Mouse (Mus musculus) urinary bladder, postnatal 36 days (tissue): ENCODE results near the gene Ablim1.
A peak's percentile ranks its signal among the peaks of the same experiment; 100 is the strongest.

Experiments used
- DNase-seq, 2 experiments: peaks; one replicate each; pipeline ENCODE4 v3.0.0; 2022; ENCODE audit warnings: low spot score in 2 of 2, mixed read lengths in 1 of 2

Gene Ablim1

GRCm38 (mm10) chr19:57222657-57223056 is 92.1 kb downstream of the Ablim1 start:
- no peak for DNase-seq

GRCm38 (mm10) chr19:57221684-57222235 is 93.0 kb downstream of the Ablim1 start:
- no peak for DNase-seq

- no peak for DNase-seq
These were observed 95.0 kb downstream of the Ablim1 start for GRCm38 (mm10) chr19:57219758-57220157.

- no peak for DNase-seq
These were observed 97.6 kb downstream of the Ablim1 start for GRCm38 (mm10) chr19:57217161-57217560.

GRCm38 (mm10) chr19:57215527-57215926 is 99.2 kb downstream of the Ablim1 start:
- no peak for DNase-seq

DNA sequence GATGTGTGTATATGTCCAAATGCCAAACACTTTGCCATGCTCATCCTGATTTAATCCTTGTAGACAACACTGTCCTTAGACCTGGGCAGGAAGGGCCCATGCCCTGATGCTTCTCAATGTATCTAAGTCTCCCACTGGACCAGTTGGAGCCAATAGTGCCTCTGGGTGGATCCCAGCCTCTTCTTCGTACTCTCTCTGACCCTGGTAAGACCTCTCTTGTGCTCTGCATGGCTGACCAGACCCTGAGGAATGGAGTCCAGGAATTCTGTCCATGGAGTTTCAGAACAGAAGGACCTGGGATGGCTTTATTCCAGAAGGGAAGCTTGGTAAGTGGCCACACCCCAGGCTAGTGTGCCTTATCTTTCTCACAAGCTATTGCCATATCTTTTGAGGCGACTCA is 102.3 kb downstream of the Ablim1 start:
- DNase-seq, result no peak

GRCm38 (mm10) chr19:57211444-57212111 is 103.1 kb downstream of the Ablim1 start:
- peak in 1 of 2 experiments; percentile 11 for DNase-seq

GRCm38 (mm10) chr19:57210924-57211323 is 103.8 kb downstream of the Ablim1 start:
- no peak for DNase-seq

- peak in 1 of 2 experiments; percentile 61 for DNase-seq
These were observed 110.6 kb downstream of the Ablim1 start for GRCm38 (mm10) chr19:57204101-57204500.

DNA sequence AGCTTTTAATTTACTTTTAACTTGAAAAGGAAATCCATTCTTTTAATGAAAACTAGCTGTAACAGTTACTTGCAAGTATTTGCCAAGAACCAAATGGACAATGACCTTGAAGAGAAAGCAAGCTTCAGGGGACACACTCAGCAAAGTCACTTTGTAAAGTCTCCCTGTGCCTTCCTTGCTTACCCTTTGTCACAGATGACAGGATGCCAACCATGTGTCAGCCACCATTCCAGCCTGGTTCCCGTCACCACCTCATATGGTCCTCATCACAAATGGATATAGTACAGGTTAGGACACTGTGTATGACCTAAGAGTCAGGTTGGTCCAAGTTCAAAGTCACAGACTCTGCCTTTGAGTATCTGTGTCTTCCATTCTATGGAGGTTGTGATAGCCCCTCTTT is 112.2 kb downstream of the Ablim1 start:
- DNase-seq, result no peak

- no peak for DNase-seq
These were observed 113.6 kb downstream of the Ablim1 start for GRCm38 (mm10) chr19:57201090-57201483.

DNA sequence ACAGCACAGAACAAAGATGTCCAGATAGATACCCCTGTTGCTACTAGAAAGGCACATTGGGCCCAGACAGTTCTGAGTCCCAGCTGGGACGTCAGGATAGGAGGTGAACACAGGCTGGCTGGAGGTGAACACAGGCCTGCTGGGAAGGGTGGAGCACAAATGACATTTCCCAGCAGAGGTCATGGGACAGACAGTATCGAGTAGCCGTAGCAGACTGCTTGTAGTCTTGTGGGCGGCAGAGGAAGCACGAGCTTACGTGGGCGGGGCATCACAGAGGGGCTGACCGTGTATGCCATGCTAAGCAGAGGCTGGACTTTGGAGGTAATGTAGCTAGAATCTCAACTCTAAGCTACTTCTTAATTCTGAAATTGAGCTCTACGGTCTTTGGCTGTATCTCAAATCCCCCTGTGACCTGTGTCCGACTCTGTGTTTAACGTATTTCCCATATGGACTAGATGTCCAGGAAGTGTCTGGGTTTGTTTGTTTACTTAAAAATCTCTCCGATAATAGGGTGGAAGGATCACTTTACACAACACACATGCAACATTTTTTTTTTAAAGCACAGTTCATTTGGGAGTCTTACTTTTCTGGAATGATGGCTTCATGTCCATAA is 114.1 kb downstream of the Ablim1 start:
- no peak for DNase-seq

- no peak for DNase-seq
These were observed 115.4 kb downstream of the Ablim1 start for GRCm38 (mm10) chr19:57199361-57199760.

- no peak for DNase-seq
These were observed 116.2 kb downstream of the Ablim1 start for GRCm38 (mm10) chr19:57198531-57198930.

GRCm38 (mm10) chr19:57198029-57198428 is 116.7 kb downstream of the Ablim1 start:
- DNase-seq, result no peak

GRCm38 (mm10) chr19:57197043-57197817 is 117.5 kb downstream of the Ablim1 start:
- DNase-seq, result peak; percentile 54 to 76

DNA sequence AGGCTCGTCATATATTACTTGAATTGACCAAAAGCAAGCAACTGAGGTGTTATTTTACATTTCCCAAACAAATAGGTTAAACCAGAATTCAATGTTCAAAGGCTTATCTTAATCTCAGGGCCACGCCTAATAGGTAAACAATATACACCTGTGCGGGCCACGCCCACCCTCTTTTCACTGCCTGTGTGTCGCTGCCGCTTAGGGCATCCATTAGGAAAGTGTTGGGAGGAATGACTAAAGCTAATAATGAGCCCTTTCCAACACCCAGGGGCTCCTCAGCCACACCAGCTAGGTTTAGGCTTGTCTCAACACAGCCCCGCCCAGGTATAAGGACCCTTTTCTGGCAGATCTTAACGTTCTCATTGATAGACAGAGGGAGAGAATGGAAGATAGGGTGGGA is 118.1 kb downstream of the Ablim1 start:
- DNase-seq, result no peak

DNA sequence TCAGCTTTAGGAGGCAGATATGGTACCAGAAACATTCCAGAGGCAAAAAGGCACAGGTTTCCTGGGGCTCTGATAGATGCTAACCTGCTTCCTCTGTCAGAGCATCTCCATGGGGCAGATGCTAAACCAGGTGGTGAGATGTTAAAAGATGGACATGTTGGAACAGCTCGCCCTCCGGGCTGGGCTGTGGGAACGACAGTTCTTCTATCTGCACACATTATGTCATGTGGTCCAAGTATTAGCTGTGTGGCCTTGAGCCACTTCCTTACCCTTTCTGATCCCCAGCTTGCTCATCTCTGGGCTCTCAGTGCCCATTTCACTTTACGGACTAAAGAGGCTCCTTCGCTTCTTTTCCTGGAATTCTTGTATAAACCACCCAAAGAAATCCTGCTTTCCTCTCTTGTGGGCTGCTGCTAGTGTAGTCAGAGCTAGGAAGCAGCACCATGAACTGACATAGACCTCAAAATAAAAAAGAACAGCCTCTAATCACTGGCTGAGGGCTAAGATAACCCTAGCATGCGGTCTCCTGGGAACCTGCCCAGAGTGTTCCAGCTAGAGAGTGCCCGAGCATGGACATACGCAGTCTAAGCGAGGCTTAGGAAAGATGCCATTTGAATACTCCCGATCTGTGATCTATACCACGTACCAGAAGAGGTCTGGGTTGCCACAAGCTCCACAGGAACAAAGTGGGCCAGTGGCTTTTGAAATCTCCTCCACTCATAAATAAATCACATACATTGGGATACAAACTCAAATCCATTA is 119.4 kb downstream of the Ablim1 start:
- no peak for DNase-seq

DNA sequence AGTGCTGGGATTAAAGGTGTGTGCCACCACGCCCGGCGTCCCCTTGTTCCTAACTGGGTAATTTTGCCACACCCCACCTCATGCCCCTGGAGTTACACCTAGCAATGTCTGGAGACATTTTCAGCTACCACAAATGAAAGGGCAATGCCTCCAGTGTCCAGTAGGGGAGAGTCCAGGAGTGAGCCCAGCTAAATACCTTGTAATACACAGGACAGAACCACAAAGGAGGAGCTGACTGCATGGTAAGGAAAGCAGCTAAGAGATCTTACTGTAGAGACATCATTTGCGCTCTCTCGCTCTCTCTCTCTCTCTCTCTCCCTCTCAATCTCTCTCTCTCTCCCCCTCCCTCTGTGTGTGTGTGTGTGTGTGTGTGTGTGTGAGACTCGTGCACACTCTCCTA is 120.8 kb downstream of the Ablim1 start:
- no peak for DNase-seq

DNA sequence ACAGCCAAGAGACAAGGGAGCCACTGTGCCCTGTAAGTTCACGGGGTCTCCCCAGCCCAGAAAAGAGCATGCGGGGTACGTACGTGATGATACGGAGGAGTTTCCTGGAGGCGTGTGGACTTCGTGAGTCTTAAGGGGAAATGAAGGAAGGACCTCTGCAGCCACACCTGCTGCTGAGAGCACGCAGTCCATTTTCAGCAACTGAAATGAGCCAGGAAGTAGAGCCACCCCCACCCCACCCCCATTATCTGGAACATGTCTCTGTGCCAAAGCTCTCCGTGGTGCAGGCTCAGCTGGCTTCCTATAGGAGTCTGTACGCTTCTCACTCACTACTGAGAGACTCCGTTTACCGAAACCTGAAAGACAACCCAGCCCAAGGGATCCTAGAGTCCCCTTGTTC is 121.3 kb downstream of the Ablim1 start:
- no peak for DNase-seq

DNA sequence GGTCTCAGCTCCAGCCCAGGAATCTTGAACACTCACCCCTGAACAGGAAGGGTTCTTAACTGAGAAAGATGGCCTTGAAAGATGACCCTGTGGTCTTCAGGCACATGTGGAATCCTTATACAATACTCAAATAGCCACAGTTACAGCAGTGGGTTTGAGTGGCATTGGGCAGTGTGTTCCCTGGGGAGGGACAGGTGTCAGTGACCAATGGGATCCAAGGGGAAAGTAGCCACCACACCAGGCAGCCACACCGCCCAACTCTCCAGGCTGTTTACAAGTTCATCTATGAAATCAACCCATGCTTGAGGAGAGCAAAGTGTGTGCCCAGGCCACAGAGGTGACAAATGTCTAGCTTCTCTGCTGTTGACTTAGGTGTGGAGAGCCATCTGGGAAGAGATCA is 123.6 kb downstream of the Ablim1 start:
- DNase-seq, result no peak

DNA sequence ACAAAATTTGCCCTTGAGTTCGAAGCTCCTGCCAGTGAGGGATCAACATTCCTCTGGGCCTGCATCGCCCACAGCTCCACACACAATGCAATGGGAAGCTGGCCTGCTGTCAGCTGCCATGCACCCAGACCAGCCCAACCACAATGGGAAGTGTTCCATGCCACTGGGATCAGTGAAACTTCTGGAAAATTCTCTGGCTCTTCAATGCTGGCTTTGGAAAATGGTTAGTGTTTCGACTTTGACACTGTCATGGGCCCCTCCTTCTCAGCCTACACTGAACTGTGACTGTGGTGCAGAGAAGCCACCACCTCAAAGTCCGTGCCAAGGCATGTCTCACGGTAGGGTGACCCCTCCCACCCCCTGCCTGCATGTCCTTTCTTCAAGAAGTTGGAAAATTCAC is 125.3 kb downstream of the Ablim1 start:
- DNase-seq, result no peak
